Mouse (Mus musculus) kidney, adult 2 months (tissue): ENCODE measurements around the gene Gm32802.
"Not testable (repeated sequence)": the region's sequence is repeated elsewhere in the genome, so short reads cannot be mapped to it uniquely, and the experiment has no call there.

ENCODE experiments used
- CTCF ChIP-seq: fragments of 200-500 bp; conservative IDR thresholded peaks from 2 replicates; pipeline ENCODE4 v1.5.1; 2011; ENCODE audit warnings: low read depth, mild to moderate bottlenecking, control low read depth, low read length, moderate library complexity, mixed read lengths; ENCODE audit not compliant: insufficient read depth, insufficient read length
- POLR2A ChIP-seq: fragments of 200-500 bp; IDR thresholded peaks from one replicate; pipeline ENCODE4 v1.6.1; 2011; ENCODE audit warnings: low read depth, low read length, control low read depth

GRCm38 (mm10) chr10:118271416-118271815 is 12.9 kb downstream of the Gm32802 start:
- TF ChIP-seq POLR2A, CTCF: not testable (repeated sequence)
